Mouse (Mus musculus): Measurements from ENCODE around the gene Sap18b.

DNA sequence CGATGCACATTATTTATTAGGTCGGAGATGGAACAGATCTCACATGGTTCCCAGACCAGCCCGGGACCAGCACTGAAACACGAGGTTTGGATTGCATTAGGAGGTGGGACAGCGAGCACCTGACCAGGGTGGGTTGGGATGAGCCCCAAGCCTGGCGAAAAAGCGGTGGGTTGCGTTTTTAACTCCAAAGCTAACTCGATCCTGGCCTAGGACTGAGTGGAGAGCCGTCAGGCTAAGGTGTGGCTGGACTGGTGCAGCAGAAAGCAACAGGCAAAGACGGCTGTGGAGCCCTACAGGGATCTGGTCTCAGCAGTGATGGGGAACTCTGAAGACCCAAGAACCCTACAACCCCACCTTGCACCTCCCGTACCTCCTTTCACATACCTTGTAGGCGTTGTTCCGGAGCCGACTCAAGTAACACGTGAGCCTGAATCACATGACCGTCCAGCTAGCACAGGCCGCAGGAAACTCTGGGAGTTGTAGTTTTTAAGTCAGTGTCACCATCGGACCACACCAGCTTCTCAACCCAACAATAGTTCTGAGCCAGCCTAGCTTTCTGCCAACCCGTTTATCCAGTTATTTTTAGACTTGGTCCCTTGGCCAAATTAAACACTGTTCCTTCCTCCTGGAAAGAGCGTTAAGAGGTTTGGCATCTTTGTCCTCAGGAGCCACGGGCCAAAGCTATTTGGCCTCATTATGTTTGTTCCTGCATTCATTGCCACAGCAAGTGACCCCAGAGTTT, 28.1 kb downstream of the Sap18b start, which contains the start of gene Slc38a7:
- TF ChIP-seq CTCF (IDR thresholded peaks at IDR 0.05; ENCODE audit: control insufficient read depth, insufficient read depth, insufficient read length) (no peak), USF1 (IDR thresholded peaks at IDR 0.05; ENCODE audit: low read depth) (peak; percentile 99), MAX (IDR thresholded peaks at IDR 0.05) (no peak), MYOG (IDR thresholded peaks at IDR 0.05; ENCODE audit: control insufficient read depth, extremely low read depth, insufficient read length) (no peak), CEBPB (IDR thresholded peaks at IDR 0.05; ENCODE audit: low read depth) (no peak)

Measured in C2C12 (cell line).